Mouse (Mus musculus) bone marrow macrophage, adult 2 months (primary cell): ENCODE results near the gene Tead4.

Experiments
- CTCF ChIP-seq: IDR thresholded peaks from 2 replicates; pipeline ENCODE4 v1.5.1; 2012; ENCODE audit warnings: low read depth, mild to moderate bottlenecking, low read length, moderate library complexity
- POLR2A ChIP-seq: IDR thresholded peaks from 2 replicates; pipeline ENCODE4 v1.6.1; 2012; ENCODE audit warnings: mild to moderate bottlenecking, low read depth, low read length, borderline replicate concordance

DNA sequence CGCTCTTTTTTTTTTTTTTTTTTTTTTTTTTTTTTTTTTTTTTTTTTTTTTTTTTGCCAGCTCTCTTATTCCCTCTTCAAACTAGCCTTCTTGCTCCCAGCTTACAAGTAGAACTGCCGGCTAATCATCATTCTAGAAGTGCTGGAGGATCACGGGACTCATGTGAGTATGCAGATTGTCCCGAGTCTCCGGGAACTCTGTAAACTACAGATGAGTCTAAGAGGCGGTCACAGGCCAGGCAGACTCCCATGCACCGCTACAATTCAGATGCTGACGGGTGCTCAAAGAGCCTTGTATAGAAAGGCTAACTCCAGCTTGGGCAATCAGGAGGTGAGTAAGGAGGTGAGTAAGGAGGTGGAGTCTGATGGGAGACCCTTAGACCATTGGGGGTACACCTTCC is 15.0 kb upstream of the Tead4 start:
- no peak for TF ChIP-seq CTCF
- no peak for TF ChIP-seq POLR2A
